Mouse (Mus musculus): ENCODE results near the gene Akr1c18. TPM values are rescaled to one million over a fixed set of nuclear protein-coding genes. Genes with fewer than 3 reads are reported as not detected.

The Akr1c18 gene
- total and polyA plus RNA-seq, 3 experiments: not detected

GRCm38 (mm10) chr13:4119181-4119904 lies 31.1 kb downstream of the Akr1c18 start:
- H3K79me2 ChIP-seq (replicated peaks; ENCODE audit: control insufficient read depth, extremely low read depth, insufficient read depth, poor library complexity, severe bottlenecking): no peaks in the 10 kb centered on the region
- no peak overlapping the region for H3K4me3 ChIP-seq (replicated peaks in 1 of 3; ENCODE audit: low read depth in 2 of 3, low read length in 2 of 3, poor library complexity in 1 of 3)
- dilution Hi-C loops (cut with MboI; ENCODE audit: extremely low pct_ligation_motif_present, extremely low pct_unique_long_range_greater_than_20kb, low sequenced_read_pairs) (no loop called here), in situ Hi-C loops (cut with MboI; ENCODE audit: low pct_ligation_motif_present, low pct_unique_long_range_greater_than_20kb, low sequenced_read_pairs) (no loop called here)
- H3K9ac ChIP-seq (ENCODE audit: insufficient read depth, low read depth): no peak overlapping the region
- DNase-seq (ENCODE audit: extremely low read depth): no peak
- no peak for TF ChIP-seq POLR2A (IDR thresholded peaks at IDR 0.05; ENCODE audit: low read depth, low read length)
- TF ChIP-seq ZC3H11A (IDR thresholded peaks at IDR 0.05; ENCODE audit: low read depth, low read length): no peak
- no peak for TF ChIP-seq MYC (IDR thresholded peaks at IDR 0.05; ENCODE audit: low read depth, low read length)
- TF ChIP-seq ELF1 (IDR thresholded peaks at IDR 0.05; ENCODE audit: low read depth, low read length): no peak
- no peak for TF ChIP-seq CHD2 (IDR thresholded peaks at IDR 0.05; ENCODE audit: low read length)
- no peak for TF ChIP-seq TCF12 (IDR thresholded peaks at IDR 0.05; ENCODE audit: low read depth, low read length)
- no peak for TF ChIP-seq RCOR1 (conservative IDR thresholded peaks at IDR 0.05; ENCODE audit: low read depth, low read length)
- no peak for TF ChIP-seq JUND (conservative IDR thresholded peaks at IDR 0.05; ENCODE audit: low read depth, low read length)
- H3K4me1 ChIP-seq (ENCODE audit: control insufficient read depth in 1 of 2, insufficient read depth in 2 of 2): no peaks in the 10 kb centered on the region
- H3K27ac ChIP-seq (ENCODE audit: insufficient read depth, low read depth): no peak overlapping the region
- no peaks in the 10 kb centered on the region for H3K36me3 ChIP-seq (replicated peaks in 1 of 2; ENCODE audit: control insufficient read depth in 1 of 2, insufficient read depth in 1 of 2, low read length in 1 of 2)
- H3K27me3 ChIP-seq (replicated peaks): no peaks in the 10 kb centered on the region
- no peaks in the 10 kb centered on the region for H3K9me3 ChIP-seq (replicated peaks; ENCODE audit: low read length)
- no peak overlapping the region for H3K4me2 ChIP-seq (ENCODE audit: insufficient read depth, low read depth, poor library complexity, severe bottlenecking)

DNA sequence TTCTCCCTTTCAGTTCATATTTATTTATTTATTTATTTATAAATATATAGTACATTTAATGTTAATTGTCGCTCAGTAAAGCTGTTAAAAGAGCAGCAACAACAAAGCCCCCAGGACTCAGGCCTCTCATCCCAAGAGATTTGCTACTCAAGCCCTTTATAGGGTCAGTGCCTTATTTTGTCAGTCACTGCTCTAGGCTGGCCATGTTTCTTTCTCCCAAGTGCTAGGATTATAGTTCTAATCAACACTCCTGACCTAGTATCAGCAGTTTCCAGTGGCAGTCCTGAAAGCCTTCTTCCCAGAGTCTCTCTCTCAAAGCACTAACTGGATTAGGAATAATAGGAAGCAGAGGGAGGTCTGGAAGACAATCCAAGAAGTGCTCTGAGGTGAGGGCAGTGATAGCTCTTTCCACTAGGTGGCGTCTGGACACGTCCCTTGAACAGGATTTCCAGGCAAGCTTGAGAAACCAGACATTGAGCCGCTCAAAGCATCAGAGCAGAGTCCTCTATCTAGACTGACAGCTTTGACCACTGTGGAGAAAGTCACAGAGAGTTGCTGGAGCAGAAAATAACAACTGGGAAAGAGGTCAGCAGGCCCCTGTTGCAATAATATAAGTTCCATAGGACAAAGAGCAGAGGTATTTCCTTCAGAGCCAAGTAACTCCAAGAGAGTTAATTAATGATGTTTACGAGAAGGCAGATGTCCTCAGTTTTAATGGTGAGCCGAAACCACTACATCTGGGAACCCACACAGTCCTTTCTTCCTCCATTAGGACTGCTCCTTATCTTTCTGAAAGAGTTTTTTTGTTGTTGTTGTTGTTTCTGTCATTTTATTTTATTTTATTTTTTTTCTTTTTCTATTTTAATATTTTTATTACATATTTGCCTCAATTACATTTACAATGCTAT lies 39.9 kb downstream of the Akr1c18 start:
- in situ Hi-C loops (cut with MboI; ENCODE audit: low pct_ligation_motif_present, low pct_unique_long_range_greater_than_20kb, low sequenced_read_pairs): no loop called here
- Histone ChIP-seq H3K4me3 (replicated peaks in 1 of 3; ENCODE audit: low read depth in 2 of 3, low read length in 2 of 3, poor library complexity in 1 of 3) (no peak overlapping the region), H3K27ac (ENCODE audit: insufficient read depth, low read depth) (no peak overlapping the region), H3K9me3 (replicated peaks; ENCODE audit: low read length) (no peaks in the 10 kb centered on the region), H3K36me3 (replicated peaks in 1 of 2; ENCODE audit: control insufficient read depth in 1 of 2, insufficient read depth in 1 of 2, low read length in 1 of 2) (no peaks in the 10 kb centered on the region), H3K79me2 (replicated peaks; ENCODE audit: control insufficient read depth, extremely low read depth, insufficient read depth, poor library complexity, severe bottlenecking) (no peaks in the 10 kb centered on the region), H3K27me3 (replicated peaks) (no peaks in the 10 kb centered on the region), H3K4me1 (ENCODE audit: control insufficient read depth in 1 of 2, insufficient read depth in 2 of 2) (no peaks in the 10 kb centered on the region), H3K9ac (ENCODE audit: insufficient read depth, low read depth) (no peak overlapping the region), H3K4me2 (ENCODE audit: insufficient read depth, low read depth, poor library complexity, severe bottlenecking) (no peak overlapping the region)
- TF ChIP-seq BHLHE40 (IDR thresholded peaks at IDR 0.05; ENCODE audit: low read depth, low read length) (no peak), POLR2AphosphoS2 (IDR thresholded peaks at IDR 0.05; ENCODE audit: low read depth, low read length) (no peak), ELF1 (IDR thresholded peaks at IDR 0.05; ENCODE audit: low read depth, low read length) (no peak), SMC3 (IDR thresholded peaks at IDR 0.05; ENCODE audit: low read depth, low read length) (peak; percentile 69), JUND (conservative IDR thresholded peaks at IDR 0.05; ENCODE audit: low read depth, low read length) (no peak), MXI1 (IDR thresholded peaks at IDR 0.05; ENCODE audit: low read depth, low read length) (no peak), RCOR1 (conservative IDR thresholded peaks at IDR 0.05; ENCODE audit: low read depth, low read length) (no peak), RAD21 (IDR thresholded peaks at IDR 0.05; ENCODE audit: low read depth, low read length) (peak; percentile 60), USF1 (IDR thresholded peaks at IDR 0.05; ENCODE audit: low read depth, low read length) (no peak), ETS1 (conservative IDR thresholded peaks at IDR 0.05; ENCODE audit: low read depth, low read length) (no peak), NRF1 (IDR thresholded peaks at IDR 0.05; ENCODE audit: low read depth, low read length) (no peak), POLR2A (IDR thresholded peaks at IDR 0.05; ENCODE audit: low read depth, low read length) (no peak), MYC (IDR thresholded peaks at IDR 0.05; ENCODE audit: low read depth, low read length) (no peak), ZC3H11A (IDR thresholded peaks at IDR 0.05; ENCODE audit: low read depth, low read length) (0 out of 2 replicates have a peak, but pooled peaks have one; percentile 6), PAX5 (IDR thresholded peaks at IDR 0.05; ENCODE audit: low read length) (no peak), TCF12 (IDR thresholded peaks at IDR 0.05; ENCODE audit: low read depth, low read length) (no peak), CTCF (conservative IDR thresholded peaks at IDR 0.05 in 1 of 2, IDR thresholded peaks at IDR 0.05 in 1 of 2; ENCODE audit: low read depth in 2 of 2, low read length in 2 of 2) (peak; percentile 56 to 73), USF2 (conservative IDR thresholded peaks at IDR 0.05; ENCODE audit: low read depth, low read length) (no peak), MAZ (IDR thresholded peaks at IDR 0.05; ENCODE audit: low read depth, low read length) (no peak), ZKSCAN1 (IDR thresholded peaks at IDR 0.05; ENCODE audit: borderline replicate concordance, low read depth, low read length) (no peak)
- peak; percentile 68 for DNase-seq (ENCODE audit: extremely low read depth)
- dilution Hi-C loops (cut with MboI; ENCODE audit: extremely low pct_ligation_motif_present, extremely low pct_unique_long_range_greater_than_20kb, low sequenced_read_pairs): no loop called here
